Mouse (Mus musculus) midbrain, embryonic 10.5 days (tissue): ENCODE data around the gene Heatr5b. TPM values are rescaled to one million over a fixed set of nuclear protein-coding genes. Genes with fewer than 3 reads are reported as not detected.
"Not testable (repeated sequence)": the region's sequence is repeated elsewhere in the genome, so short reads cannot be mapped to it uniquely, and the experiment has no call there.

Experiments
- DNase-seq: peaks from one replicate; pipeline ENCODE4 v3.0.0-alpha.2; 2017; ENCODE audit warnings: low spot score
- H3K27ac ChIP-seq: fragments of 300-500 bp; sonication (generic); replicated peaks from 2 replicates; pipeline ENCODE4 v1.5.1; 2016; ENCODE audit warnings: mild to moderate bottlenecking
- H3K27me3 ChIP-seq: fragments of 300-500 bp; sonication (generic); 2 replicates; pipeline ENCODE4 v1.6.1; 2016; ENCODE audit warnings: low read depth, mild to moderate bottlenecking; ENCODE audit not compliant: poor library complexity, severe bottlenecking
- H3K36me3 ChIP-seq: fragments of 300-500 bp; sonication (generic); 2 replicates; pipeline ENCODE4 v1.6.1; 2016; ENCODE audit warnings: mild to moderate bottlenecking, moderate library complexity
- H3K4me1 ChIP-seq: fragments of 300-500 bp; sonication (generic); 2 replicates; pipeline ENCODE4 v1.6.1; 2016
- H3K4me3 ChIP-seq: fragments of 300-500 bp; sonication (generic); 2 replicates; pipeline ENCODE4 v1.5.1; 2016; ENCODE audit warnings: mild to moderate bottlenecking, moderate library complexity
- H3K9me3 ChIP-seq: fragments of 300-500 bp; sonication (generic); replicated peaks from 2 replicates; pipeline ENCODE4 v1.6.1; 2016; ENCODE audit warnings: mild to moderate bottlenecking
- WGBS: fragments of 180-500 bp; shearing (Covaris S2); methylation state at CpG from one replicate; pipeline ENCODE4 v1.1.7; 2016; 5-methylcytosine and 5-hydroxymethylcytosine counted together
- polyA plus RNA-seq: library from polyadenylated mRNA; unstranded; fragments of >200 nt; fragmentation: Nextera tagmentation; extraction: Ambion mirVana; gene quantifications from 2 replicates; pipeline ENCODE4 v1.2.1, GENCODE M21; 2016

The Heatr5b gene
- polyA plus RNA-seq, 1 experiment from 2014 or later, result 12.5 TPM

GRCm38 (mm10) chr17:78794390-78794789, 40.8 kb downstream of the Heatr5b start:
- DNase-seq, result no peak
- no peaks in the 10 kb centered on the region for H3K4me1 ChIP-seq
- H3K27ac ChIP-seq, result no peak overlapping the region
- WGBS, result 92% methylated on average over 5 of the region's 5 CpGs
- H3K36me3 ChIP-seq, result peaks cover 72% of the 10 kb centered on the region
- no peaks in the 10 kb centered on the region for H3K9me3 ChIP-seq
- no peaks in the 10 kb centered on the region for H3K27me3 ChIP-seq
- H3K4me3 ChIP-seq, result no peak overlapping the region

- WGBS, result 93% methylated on average over 3 of the region's 3 CpGs
- no peaks in the 10 kb centered on the region for H3K9me3 ChIP-seq
- DNase-seq, result no peak
- H3K4me1 ChIP-seq, result no peaks in the 10 kb centered on the region
- no peaks in the 10 kb centered on the region for H3K27me3 ChIP-seq
- no peak overlapping the region for H3K27ac ChIP-seq
- H3K4me3 ChIP-seq, result no peak overlapping the region
- H3K36me3 ChIP-seq, result peaks cover 65% of the 10 kb centered on the region
Measured at GRCm38 (mm10) chr17:78792122-78792521, 43.0 kb downstream of the Heatr5b start.

- no peak overlapping the region for H3K27ac ChIP-seq
- no peaks in the 10 kb centered on the region for H3K27me3 ChIP-seq
- no peaks in the 10 kb centered on the region for H3K9me3 ChIP-seq
- DNase-seq, result no peak
- H3K4me3 ChIP-seq, result no peak overlapping the region
- WGBS, result 93% methylated on average over 3 of the region's 3 CpGs
- peaks cover 65% of the 10 kb centered on the region for H3K36me3 ChIP-seq
- no peaks in the 10 kb centered on the region for H3K4me1 ChIP-seq
Measured at GRCm38 (mm10) chr17:78791690-78792070, 43.5 kb downstream of the Heatr5b start.

GRCm38 (mm10) chr17:78791068-78791689, 44.0 kb downstream of the Heatr5b start:
- Histone ChIP-seq H3K27me3 (no peaks in the 10 kb centered on the region), H3K4me1 (no peaks in the 10 kb centered on the region), H3K4me3 (no peak overlapping the region), H3K27ac (no peak overlapping the region), H3K9me3 (no peaks in the 10 kb centered on the region), H3K36me3 (peaks cover 63% of the 10 kb centered on the region)
- 85% methylated on average over 7 of the region's 7 CpGs for whole genome bisulfite sequencing
- DNase-seq, result no peak

- not testable (repeated sequence) for H3K9me3 ChIP-seq, H3K27ac ChIP-seq, DNase-seq, H3K4me1 ChIP-seq, H3K27me3 ChIP-seq, H3K4me3 ChIP-seq
- peaks cover 51% of the 10 kb centered on the region for H3K36me3 ChIP-seq
- 74% methylated on average over 3 of the region's 3 CpGs for WGBS
Measured at GRCm38 (mm10) chr17:78788273-78788672, 46.9 kb downstream of the Heatr5b start.

- Histone ChIP-seq H3K27me3 (no peaks in the 10 kb centered on the region), H3K9me3 (no peaks in the 10 kb centered on the region), H3K4me3 (no peak overlapping the region), H3K36me3 (peaks cover 38% of the 10 kb centered on the region), H3K4me1 (no peaks in the 10 kb centered on the region), H3K27ac (no peak overlapping the region)
- 94% methylated on average over 1 of the region's 1 CpGs for WGBS
- no peak for DNase-seq
Measured at GRCm38 (mm10) chr17:78778765-78779164, 56.4 kb downstream of the Heatr5b start.

GRCm38 (mm10) chr17:78772317-78772716, 62.8 kb downstream of the Heatr5b start:
- DNase-seq, result no peak
- Histone ChIP-seq H3K4me1 (no peaks in the 10 kb centered on the region), H3K27ac (no peak overlapping the region), H3K9me3 (no peaks in the 10 kb centered on the region), H3K4me3 (no peak overlapping the region), H3K36me3 (peaks cover 36% of the 10 kb centered on the region), H3K27me3 (no peaks in the 10 kb centered on the region)
- WGBS, result 94% methylated on average over 2 of the region's 2 CpGs

GRCm38 (mm10) chr17:78770932-78771331, 64.2 kb downstream of the Heatr5b start:
- Histone ChIP-seq H3K4me1 (no peaks in the 10 kb centered on the region), H3K27me3 (no peaks in the 10 kb centered on the region), H3K36me3 (peaks cover 41% of the 10 kb centered on the region), H3K9me3 (no peaks in the 10 kb centered on the region), H3K4me3 (no peak overlapping the region), H3K27ac (no peak overlapping the region)
- 80% methylated on average over 7 of the region's 7 CpGs for WGBS
- DNase-seq, result no peak

GRCm38 (mm10) chr17:78769341-78769740, 65.8 kb downstream of the Heatr5b start:
- H3K27me3 ChIP-seq, result no peaks in the 10 kb centered on the region
- H3K4me3 ChIP-seq, result no peak overlapping the region
- H3K36me3 ChIP-seq, result peaks cover 54% of the 10 kb centered on the region
- H3K4me1 ChIP-seq, result no peaks in the 10 kb centered on the region
- no peak for DNase-seq
- 84% methylated on average over 3 of the region's 3 CpGs for WGBS
- no peak overlapping the region for H3K27ac ChIP-seq
- no peaks in the 10 kb centered on the region for H3K9me3 ChIP-seq

- no peak overlapping the region for H3K27ac ChIP-seq
- DNase-seq, result no peak
- no peaks in the 10 kb centered on the region for H3K9me3 ChIP-seq
- H3K27me3 ChIP-seq, result no peaks in the 10 kb centered on the region
- WGBS, result 90% methylated on average over 2 of the region's 2 CpGs
- peaks cover 58% of the 10 kb centered on the region for H3K36me3 ChIP-seq
- H3K4me1 ChIP-seq, result no peaks in the 10 kb centered on the region
- no peak overlapping the region for H3K4me3 ChIP-seq
Measured at GRCm38 (mm10) chr17:78768937-78769336, 66.2 kb downstream of the Heatr5b start.

- no peak for DNase-seq
- 78% methylated on average over 8 of the region's 8 CpGs for WGBS
- Histone ChIP-seq H3K36me3 (peaks cover 57% of the 10 kb centered on the region), H3K4me3 (no peak overlapping the region), H3K9me3 (no peaks in the 10 kb centered on the region), H3K4me1 (no peaks in the 10 kb centered on the region), H3K27me3 (no peaks in the 10 kb centered on the region), H3K27ac (no peak overlapping the region)
Measured at GRCm38 (mm10) chr17:78767546-78767945, 67.6 kb downstream of the Heatr5b start.

- H3K27ac ChIP-seq, result no peak overlapping the region
- peaks cover 57% of the 10 kb centered on the region for H3K36me3 ChIP-seq
- no peak overlapping the region for H3K4me3 ChIP-seq
- 86% methylated on average over 7 of the region's 7 CpGs for WGBS
- no peaks in the 10 kb centered on the region for H3K4me1 ChIP-seq
- DNase-seq, result no peak
- H3K9me3 ChIP-seq, result no peaks in the 10 kb centered on the region
- no peaks in the 10 kb centered on the region for H3K27me3 ChIP-seq
Measured at GRCm38 (mm10) chr17:78766084-78766483, 69.1 kb downstream of the Heatr5b start.

GRCm38 (mm10) chr17:78763272-78763671, 71.9 kb downstream of the Heatr5b start:
- WGBS, result 96% methylated on average over 5 of the region's 5 CpGs
- H3K4me3 ChIP-seq, result no peak overlapping the region

More at GRCm38 (mm10) chr17:78763272-78763671, 71.9 kb downstream of the Heatr5b start:
- Histone ChIP-seq H3K27ac (no peak overlapping the region), H3K36me3 (peaks cover 57% of the 10 kb centered on the region), H3K27me3 (no peaks in the 10 kb centered on the region), H3K9me3 (no peaks in the 10 kb centered on the region), H3K4me1 (no peaks in the 10 kb centered on the region)
- DNase-seq, result no peak
